Mouse (Mus musculus) intestine, embryonic 15.5 days (tissue): ENCODE measurements around the gene Kif6. TPM values are rescaled to one million over a fixed set of nuclear protein-coding genes. Genes with fewer than 3 reads are reported as not detected.

ENCODE experiments used
- ATAC-seq: fragments of 200-750 bp; cut with Nextera tagmentation; 2 replicates; pipeline ENCODE4 v1.8.0; 2017; ENCODE audit warnings: moderate TSS enrichment, moderate library complexity
- H3K27ac ChIP-seq: fragments of 300-500 bp; sonication (generic); 2 replicates; pipeline ENCODE4 v1.5.1; 2015; ENCODE audit warnings: mild to moderate bottlenecking, inconsistent platforms
- H3K27me3 ChIP-seq: fragments of 300-500 bp; sonication (generic); replicated peaks from 2 replicates; pipeline ENCODE4 v1.6.1; 2015; ENCODE audit warnings: inconsistent platforms
- H3K36me3 ChIP-seq: fragments of 300-500 bp; sonication (generic); 2 replicates; pipeline ENCODE4 v1.6.1; 2015; ENCODE audit warnings: inconsistent platforms
- H3K4me1 ChIP-seq: fragments of 300-500 bp; sonication (generic); replicated peaks from 2 replicates; pipeline ENCODE4 v1.6.1; 2015; ENCODE audit warnings: inconsistent platforms
- H3K4me2 ChIP-seq: fragments of 300-500 bp; sonication (generic); replicated peaks from 2 replicates; pipeline ENCODE4 v1.6.1; 2015; ENCODE audit warnings: mild to moderate bottlenecking, inconsistent platforms
- H3K4me3 ChIP-seq: fragments of 300-500 bp; sonication (generic); replicated peaks from 2 replicates; pipeline ENCODE4 v1.5.1; 2015; ENCODE audit warnings: inconsistent platforms
- H3K9ac ChIP-seq: fragments of 300-500 bp; sonication (generic); 2 replicates; pipeline ENCODE4 v1.6.1; 2015; ENCODE audit warnings: inconsistent platforms
- H3K9me3 ChIP-seq: fragments of 300-500 bp; sonication (generic); 2 replicates; pipeline ENCODE4 v1.6.1; 2016; ENCODE audit warnings: inconsistent platforms
- WGBS: fragments of 180-500 bp; shearing (Covaris S2); methylation state at CpG from one replicate; pipeline ENCODE4 v1.1.7; 2015; 5-methylcytosine and 5-hydroxymethylcytosine counted together
- polyA plus RNA-seq: library from polyadenylated mRNA; unstranded; fragments of >200 nt; fragmentation: Nextera tagmentation; extraction: Ambion mirVana; gene quantifications from 2 replicates; pipeline ENCODE4 v1.2.1, GENCODE M21; 2015

Gene Kif6
- polyA plus RNA-seq, 1 experiment from 2014 or later: 0.97 TPM

DNA sequence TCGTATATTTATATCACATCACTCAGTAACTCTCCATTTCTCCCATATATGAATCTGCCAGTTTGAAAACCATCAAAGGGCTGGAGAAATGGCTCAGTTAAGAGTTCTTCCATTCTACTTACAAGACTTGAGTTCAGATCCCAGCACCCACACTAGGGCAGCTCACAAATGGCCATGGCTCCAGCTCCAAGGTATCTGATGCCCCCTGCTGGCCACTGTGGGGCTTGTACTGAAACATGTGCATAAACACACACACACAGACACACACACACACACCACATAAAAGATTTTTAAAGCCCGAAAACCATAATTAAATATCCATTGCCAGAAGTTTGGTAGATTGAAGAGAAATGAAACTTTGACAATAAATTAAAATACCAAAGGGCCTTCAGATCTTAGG is 111.3 kb downstream of the Kif6 start:
- WGBS: 91% methylated on average over 2 of the region's 2 CpGs
- Histone ChIP-seq H3K4me2 (no peak overlapping the region), H3K4me3 (no peak overlapping the region), H3K36me3 (no peaks in the 10 kb centered on the region), H3K9me3 (no peaks in the 10 kb centered on the region), H3K9ac (no peak overlapping the region), H3K27ac (no peak overlapping the region), H3K4me1 (0 out of 2 replicates have a peak, but pooled peaks cover 3% of the 10 kb centered on the region), H3K27me3 (no peaks in the 10 kb centered on the region)
- no peak for ATAC-seq

GRCm38 (mm10) chr17:49726976-49727375 is 112.0 kb downstream of the Kif6 start:
- Histone ChIP-seq H3K36me3 (no peaks in the 10 kb centered on the region), H3K9me3 (no peaks in the 10 kb centered on the region), H3K4me2 (no peak overlapping the region), H3K9ac (no peak overlapping the region), H3K27ac (0 out of 2 replicates have a peak overlapping the region, but pooled peaks have one; percentile 4), H3K4me3 (no peak overlapping the region), H3K4me1 (0 out of 2 replicates have a peak, but pooled peaks cover 3% of the 10 kb centered on the region), H3K27me3 (no peaks in the 10 kb centered on the region)
- ATAC-seq: no peak
- 45% methylated on average over 4 of the region's 4 CpGs for WGBS

- no peaks in the 10 kb centered on the region for H3K36me3 ChIP-seq
- H3K9me3 ChIP-seq: no peaks in the 10 kb centered on the region
- no peaks in the 10 kb centered on the region for H3K27me3 ChIP-seq
- H3K4me3 ChIP-seq: no peak overlapping the region
- H3K9ac ChIP-seq: no peak overlapping the region
- H3K4me1 ChIP-seq: 0 out of 2 replicates have a peak, but pooled peaks cover 3% of the 10 kb centered on the region
- no peak for ATAC-seq
- H3K4me2 ChIP-seq: no peak overlapping the region
- 0 out of 2 replicates have a peak overlapping the region, but pooled peaks have one; percentile 4 for H3K27ac ChIP-seq
- 43% methylated on average over 5 of the region's 5 CpGs for WGBS
Observed at GRCm38 (mm10) chr17:49727428-49728045, 112.6 kb downstream of the Kif6 start.

DNA sequence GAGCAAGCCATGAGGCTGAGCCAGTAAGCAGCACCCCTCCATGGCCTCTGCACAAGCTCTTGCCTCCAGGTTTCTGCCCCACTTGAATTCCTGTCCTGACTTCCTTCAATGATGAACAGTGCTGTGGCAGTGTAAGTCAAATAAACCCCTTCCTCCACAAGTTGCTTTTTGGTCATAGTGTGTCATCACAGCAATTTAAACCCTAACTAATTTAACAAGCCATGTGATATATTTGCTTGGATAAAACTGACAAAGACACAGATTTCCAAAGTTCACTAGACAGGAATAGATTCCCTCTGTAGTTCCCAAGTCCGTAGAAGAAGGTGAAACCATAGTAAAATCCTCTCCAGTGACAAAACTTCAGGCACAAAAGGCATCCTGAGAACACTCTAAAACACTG is 114.9 kb downstream of the Kif6 start:
- H3K27me3 ChIP-seq: no peaks in the 10 kb centered on the region
- no peaks in the 10 kb centered on the region for H3K36me3 ChIP-seq
- no peaks in the 10 kb centered on the region for H3K9me3 ChIP-seq
- H3K4me2 ChIP-seq: no peak overlapping the region
- 70% methylated on average over 1 of the region's 1 CpGs for WGBS
- no peak overlapping the region for H3K27ac ChIP-seq
- no peak for ATAC-seq
- H3K4me3 ChIP-seq: no peak overlapping the region
- no peak overlapping the region for H3K9ac ChIP-seq
- H3K4me1 ChIP-seq: 0 out of 2 replicates have a peak, but pooled peaks cover 3% of the 10 kb centered on the region

DNA sequence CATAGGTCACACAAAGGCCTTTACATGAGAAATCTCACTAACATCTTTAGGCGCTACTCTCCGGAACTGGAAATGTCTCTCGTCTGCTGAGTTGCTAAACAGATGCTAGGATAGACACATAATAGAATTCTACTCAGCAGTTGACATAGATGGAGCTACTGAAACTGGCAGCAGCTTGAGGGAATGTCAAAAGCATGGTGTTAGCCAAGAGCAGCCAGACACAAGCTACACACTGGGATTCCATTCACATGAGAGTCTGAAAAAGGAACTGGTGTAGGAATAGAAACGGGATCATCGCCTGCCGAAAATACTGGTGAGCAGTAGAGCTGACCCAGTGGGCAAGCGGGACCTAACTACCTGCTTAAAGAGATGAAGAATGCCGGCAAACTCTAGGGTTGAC is 117.8 kb downstream of the Kif6 start:
- no peak for ATAC-seq
- no peaks in the 10 kb centered on the region for H3K27me3 ChIP-seq
- no peaks in the 10 kb centered on the region for H3K4me1 ChIP-seq
- 84% methylated on average over 8 of the region's 8 CpGs for WGBS
- H3K4me2 ChIP-seq: no peak overlapping the region
- no peak overlapping the region for H3K9ac ChIP-seq
- H3K4me3 ChIP-seq: no peak overlapping the region
- H3K9me3 ChIP-seq: no peaks in the 10 kb centered on the region
- no peaks in the 10 kb centered on the region for H3K36me3 ChIP-seq
- H3K27ac ChIP-seq: no peak overlapping the region

GRCm38 (mm10) chr17:49734079-49734478 is 119.1 kb downstream of the Kif6 start:
- H3K36me3 ChIP-seq: no peaks in the 10 kb centered on the region
- no peaks in the 10 kb centered on the region for H3K4me1 ChIP-seq
- H3K27ac ChIP-seq: no peak overlapping the region
- H3K9me3 ChIP-seq: no peaks in the 10 kb centered on the region
- H3K9ac ChIP-seq: no peak overlapping the region
- no peaks in the 10 kb centered on the region for H3K27me3 ChIP-seq
- 84% methylated on average over 6 of the region's 6 CpGs for WGBS
- H3K4me3 ChIP-seq: no peak overlapping the region
- ATAC-seq: no peak
- H3K4me2 ChIP-seq: no peak overlapping the region

- no peak for ATAC-seq
- no peak overlapping the region for H3K4me3 ChIP-seq
- H3K27ac ChIP-seq: no peak overlapping the region
- H3K4me1 ChIP-seq: no peaks in the 10 kb centered on the region
- H3K27me3 ChIP-seq: no peaks in the 10 kb centered on the region
- H3K9me3 ChIP-seq: no peaks in the 10 kb centered on the region
- H3K36me3 ChIP-seq: no peaks in the 10 kb centered on the region
- no peak overlapping the region for H3K9ac ChIP-seq
- H3K4me2 ChIP-seq: no peak overlapping the region
- WGBS: 84% methylated on average over 2 of the region's 2 CpGs
Observed at GRCm38 (mm10) chr17:49734776-49735175, 119.8 kb downstream of the Kif6 start.

- no peak for ATAC-seq
- Histone ChIP-seq H3K9me3 (no peaks in the 10 kb centered on the region), H3K4me2 (no peak overlapping the region), H3K27ac (no peak overlapping the region), H3K4me3 (no peak overlapping the region), H3K9ac (no peak overlapping the region), H3K36me3 (no peaks in the 10 kb centered on the region), H3K27me3 (no peaks in the 10 kb centered on the region), H3K4me1 (no peaks in the 10 kb centered on the region)
- 72% methylated on average over 3 of the region's 3 CpGs for WGBS
Observed at GRCm38 (mm10) chr17:49736364-49736763, 121.4 kb downstream of the Kif6 start.

- Histone ChIP-seq H3K27ac (no peak overlapping the region), H3K4me2 (no peak overlapping the region), H3K9me3 (no peaks in the 10 kb centered on the region), H3K9ac (no peak overlapping the region), H3K4me3 (no peak overlapping the region), H3K36me3 (no peaks in the 10 kb centered on the region), H3K4me1 (no peaks in the 10 kb centered on the region), H3K27me3 (no peaks in the 10 kb centered on the region)
- no peak for ATAC-seq
- 90% methylated on average over 6 of the region's 6 CpGs for WGBS
Observed at GRCm38 (mm10) chr17:49737217-49737774, 122.4 kb downstream of the Kif6 start.

DNA sequence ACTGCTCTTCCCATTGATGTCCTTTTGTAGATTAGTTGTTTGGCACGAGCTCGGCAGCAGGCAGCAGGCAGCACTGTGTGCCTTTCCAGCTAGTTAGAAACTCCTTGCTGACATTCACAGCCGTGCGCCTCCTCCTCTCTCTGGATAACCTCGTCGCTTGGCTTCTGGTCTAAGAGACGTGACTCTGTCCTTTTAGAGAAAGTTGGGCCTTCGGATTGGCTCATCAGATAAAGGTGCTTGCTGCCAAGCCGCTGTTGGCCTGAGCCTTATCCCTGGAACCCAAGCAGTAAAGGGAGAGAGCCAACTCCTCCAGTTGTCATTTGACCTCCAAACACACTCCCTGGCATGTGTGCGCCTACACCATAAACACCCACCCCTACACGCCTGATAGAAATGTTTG is 123.4 kb downstream of the Kif6 start:
- Histone ChIP-seq H3K36me3 (no peaks in the 10 kb centered on the region), H3K9ac (no peak overlapping the region), H3K4me2 (no peak overlapping the region), H3K9me3 (no peaks in the 10 kb centered on the region), H3K27me3 (no peaks in the 10 kb centered on the region), H3K4me3 (no peak overlapping the region), H3K27ac (no peak overlapping the region), H3K4me1 (no peaks in the 10 kb centered on the region)
- WGBS: 55% methylated on average over 11 of the region's 11 CpGs
- no peak for ATAC-seq

GRCm38 (mm10) chr17:49739896-49740679 is 125.2 kb downstream of the Kif6 start:
- Histone ChIP-seq H3K4me3 (no peak overlapping the region), H3K27ac (no peak overlapping the region)
- WGBS: 86% methylated on average over 9 of the region's 9 CpGs

DNA sequence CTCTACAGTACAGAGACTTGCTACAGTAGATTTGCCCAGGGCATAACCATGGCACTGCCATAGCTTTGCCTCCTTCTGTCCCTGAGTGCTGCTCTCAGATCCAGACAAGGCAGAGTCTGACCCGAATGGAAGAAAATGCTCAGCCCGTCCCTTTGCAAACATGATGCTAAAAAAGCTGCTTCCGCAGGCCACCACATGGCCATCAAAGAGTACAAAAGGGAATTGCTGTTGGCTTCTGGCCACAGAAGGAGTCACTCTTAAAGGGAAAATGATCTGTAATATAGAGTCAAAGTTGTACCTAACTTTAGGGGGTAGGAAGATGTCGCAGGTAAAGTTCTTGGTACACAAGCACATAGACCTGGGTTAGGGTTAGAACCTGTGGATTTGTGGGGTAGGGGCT is 126.2 kb downstream of the Kif6 start:
- Histone ChIP-seq H3K4me3 (no peak overlapping the region), H3K4me1 (no peaks in the 10 kb centered on the region), H3K36me3 (no peaks in the 10 kb centered on the region), H3K9me3 (no peaks in the 10 kb centered on the region), H3K9ac (no peak overlapping the region), H3K4me2 (no peak overlapping the region), H3K27ac (no peak overlapping the region), H3K27me3 (no peaks in the 10 kb centered on the region)
- 80% methylated on average over 4 of the region's 4 CpGs for whole genome bisulfite sequencing
- ATAC-seq: no peak

More at GRCm38 (mm10) chr17:49739896-49740679, 125.2 kb downstream of the Kif6 start:
- no peaks in the 10 kb centered on the region for H3K4me1 ChIP-seq
- no peak overlapping the region for H3K9ac ChIP-seq
- H3K27me3 ChIP-seq: no peaks in the 10 kb centered on the region
- H3K9me3 ChIP-seq: no peaks in the 10 kb centered on the region
- ATAC-seq: no peak
- H3K36me3 ChIP-seq: no peaks in the 10 kb centered on the region
- no peak overlapping the region for H3K4me2 ChIP-seq
